Mouse (Mus musculus): Measurements from ENCODE around the gene Creb5. TPM values are rescaled to one million over a fixed set of nuclear protein-coding genes. Genes with fewer than 3 reads are reported as not detected.

Gene Creb5
- polyA plus RNA-seq, 1 experiment from 2014 or later: 2.8 TPM

GRCm38 (mm10) chr6:53572456-53572855 is 285.4 kb downstream of the Creb5 start:
- Histone ChIP-seq H3K9ac (replicated peaks; ENCODE audit: low read length) (no peak overlapping the region), H3K36me3 (ENCODE audit: control insufficient read depth, insufficient read depth, low read length) (no peaks in the 10 kb centered on the region), H3K4me1 (ENCODE audit: control insufficient read depth, insufficient read depth, low read length) (peaks cover 13% of the 10 kb centered on the region), H3K27me3 (ENCODE audit: control insufficient read depth, insufficient read depth, low read length) (no peaks in the 10 kb centered on the region; the same call in 1 of the 2 replicates), H3K27ac (replicated peaks; ENCODE audit: low read depth, low read length) (peak overlapping the region; percentile 52), H3K4me3 (replicated peaks; ENCODE audit: low read depth, low read length) (no peak overlapping the region), H3K9me3 (ENCODE audit: control insufficient read depth, low read length) (no peaks in the 10 kb centered on the region), H3K4me2 (ENCODE audit: low read length) (no peak overlapping the region)
- DNase-seq (no peak), ATAC-seq (ENCODE audit: low FRiP score, low TSS enrichment) (no peak)
- 69% methylated on average over 4 of the region's 4 CpGs for WGBS

GRCm38 (mm10) chr6:53572979-53573710 is 286.1 kb downstream of the Creb5 start:
- no peaks in the 10 kb centered on the region for H3K9me3 ChIP-seq (ENCODE audit: control insufficient read depth, low read length)
- 4% methylated on average over 15 of the region's 16 CpGs for WGBS
- peak; percentile 86 for DNase-seq
- peak; percentile 90 for ATAC-seq (ENCODE audit: low FRiP score, low TSS enrichment)
- peak overlapping the region; percentile 10; the same call in 1 of the 2 replicates for H3K9ac ChIP-seq (replicated peaks; ENCODE audit: low read length)
- peaks cover 13% of the 10 kb centered on the region for H3K4me1 ChIP-seq (ENCODE audit: control insufficient read depth, insufficient read depth, low read length)
- peak overlapping the region; percentile 52; the same call in 1 of the 2 replicates for H3K27ac ChIP-seq (replicated peaks; ENCODE audit: low read depth, low read length)
- peak overlapping the region; percentile 41 for H3K4me2 ChIP-seq (ENCODE audit: low read length)
- H3K4me3 ChIP-seq (replicated peaks; ENCODE audit: low read depth, low read length): peak overlapping the region; percentile 15
- H3K27me3 ChIP-seq (ENCODE audit: control insufficient read depth, insufficient read depth, low read length): no peaks in the 10 kb centered on the region; the same call in 1 of the 2 replicates
- no peaks in the 10 kb centered on the region for H3K36me3 ChIP-seq (ENCODE audit: control insufficient read depth, insufficient read depth, low read length)

GRCm38 (mm10) chr6:53573711-53574065 is 286.6 kb downstream of the Creb5 start:
- peak overlapping the region; percentile 41 for H3K4me2 ChIP-seq (ENCODE audit: low read length)
- DNase-seq (peak; percentile 54), ATAC-seq (ENCODE audit: low FRiP score, low TSS enrichment) (no peak)
- H3K36me3 ChIP-seq (ENCODE audit: control insufficient read depth, insufficient read depth, low read length): no peaks in the 10 kb centered on the region
- H3K4me1 ChIP-seq (ENCODE audit: control insufficient read depth, insufficient read depth, low read length): peaks cover 13% of the 10 kb centered on the region
- under 1% methylated on average over 6 of the region's 6 CpGs for WGBS
- peak overlapping the region; percentile 15 for H3K4me3 ChIP-seq (replicated peaks; ENCODE audit: low read depth, low read length)
- peak overlapping the region; percentile 10; the same call in 1 of the 2 replicates for H3K9ac ChIP-seq (replicated peaks; ENCODE audit: low read length)
- H3K9me3 ChIP-seq (ENCODE audit: control insufficient read depth, low read length): no peaks in the 10 kb centered on the region
- no peak overlapping the region for H3K27ac ChIP-seq (replicated peaks; ENCODE audit: low read depth, low read length)
- H3K27me3 ChIP-seq (ENCODE audit: control insufficient read depth, insufficient read depth, low read length): no peaks in the 10 kb centered on the region; the same call in 1 of the 2 replicates

- no peaks in the 10 kb centered on the region; the same call in 1 of the 2 replicates for H3K27me3 ChIP-seq (ENCODE audit: control insufficient read depth, insufficient read depth, low read length)
- no peak overlapping the region; the same call in 1 of the 2 replicates for H3K9ac ChIP-seq (replicated peaks; ENCODE audit: low read length)
- WGBS: 31% methylated on average over 12 of the region's 12 CpGs
- DNase-seq: no peak
- no peak overlapping the region for H3K27ac ChIP-seq (replicated peaks; ENCODE audit: low read depth, low read length)
- no peaks in the 10 kb centered on the region for H3K9me3 ChIP-seq (ENCODE audit: control insufficient read depth, low read length)
- no peak for ATAC-seq (ENCODE audit: low FRiP score, low TSS enrichment)
- peaks cover 13% of the 10 kb centered on the region for H3K4me1 ChIP-seq (ENCODE audit: control insufficient read depth, insufficient read depth, low read length)
- peak overlapping the region; percentile 41 for H3K4me2 ChIP-seq (ENCODE audit: low read length)
- H3K4me3 ChIP-seq (replicated peaks; ENCODE audit: low read depth, low read length): peak overlapping the region; percentile 15
- H3K36me3 ChIP-seq (ENCODE audit: control insufficient read depth, insufficient read depth, low read length): no peaks in the 10 kb centered on the region
Measured at GRCm38 (mm10) chr6:53574097-53574496, 287.0 kb downstream of the Creb5 start.

- ATAC-seq (ENCODE audit: low FRiP score, low TSS enrichment): no peak
- no peak overlapping the region for H3K4me3 ChIP-seq (replicated peaks; ENCODE audit: low read depth, low read length)
- 59% methylated on average over 4 of the region's 4 CpGs for WGBS
- H3K36me3 ChIP-seq (ENCODE audit: control insufficient read depth, insufficient read depth, low read length): no peaks in the 10 kb centered on the region
- no peaks in the 10 kb centered on the region; the same call in 1 of the 2 replicates for H3K27me3 ChIP-seq (ENCODE audit: control insufficient read depth, insufficient read depth, low read length)
- H3K27ac ChIP-seq (replicated peaks; ENCODE audit: low read depth, low read length): no peak overlapping the region
- no peaks in the 10 kb centered on the region for H3K9me3 ChIP-seq (ENCODE audit: control insufficient read depth, low read length)
- H3K9ac ChIP-seq (replicated peaks; ENCODE audit: low read length): no peak overlapping the region
- H3K4me2 ChIP-seq (ENCODE audit: low read length): peak overlapping the region; percentile 41
- no peak for DNase-seq
- H3K4me1 ChIP-seq (ENCODE audit: control insufficient read depth, insufficient read depth, low read length): peaks cover 13% of the 10 kb centered on the region
Measured at GRCm38 (mm10) chr6:53575191-53575590, 288.1 kb downstream of the Creb5 start.

- H3K27me3 ChIP-seq (ENCODE audit: control insufficient read depth, insufficient read depth, low read length): no peaks in the 10 kb centered on the region; the same call in 1 of the 2 replicates
- DNase-seq (no peak), ATAC-seq (ENCODE audit: low FRiP score, low TSS enrichment) (no peak)
- H3K9me3 ChIP-seq (ENCODE audit: control insufficient read depth, low read length): no peaks in the 10 kb centered on the region
- no peak overlapping the region for H3K9ac ChIP-seq (replicated peaks; ENCODE audit: low read length)
- H3K27ac ChIP-seq (replicated peaks; ENCODE audit: low read depth, low read length): no peak overlapping the region
- H3K36me3 ChIP-seq (ENCODE audit: control insufficient read depth, insufficient read depth, low read length): no peaks in the 10 kb centered on the region
- 97% methylated on average over 3 of the region's 3 CpGs for WGBS
- peaks cover 13% of the 10 kb centered on the region for H3K4me1 ChIP-seq (ENCODE audit: control insufficient read depth, insufficient read depth, low read length)
- H3K4me2 ChIP-seq (ENCODE audit: low read length): no peak overlapping the region
- no peak overlapping the region for H3K4me3 ChIP-seq (replicated peaks; ENCODE audit: low read depth, low read length)
Measured at GRCm38 (mm10) chr6:53575836-53576235, 288.8 kb downstream of the Creb5 start.

GRCm38 (mm10) chr6:53576841-53577240 is 289.8 kb downstream of the Creb5 start:
- WGBS: 87% methylated on average over 6 of the region's 6 CpGs
- H3K36me3 ChIP-seq (ENCODE audit: control insufficient read depth, insufficient read depth, low read length): no peaks in the 10 kb centered on the region
- no peak overlapping the region for H3K27ac ChIP-seq (replicated peaks; ENCODE audit: low read depth, low read length)
- H3K27me3 ChIP-seq (ENCODE audit: control insufficient read depth, insufficient read depth, low read length): no peaks in the 10 kb centered on the region; the same call in 1 of the 2 replicates
- H3K9me3 ChIP-seq (ENCODE audit: control insufficient read depth, low read length): no peaks in the 10 kb centered on the region
- no peak overlapping the region for H3K4me2 ChIP-seq (ENCODE audit: low read length)
- peaks cover 13% of the 10 kb centered on the region for H3K4me1 ChIP-seq (ENCODE audit: control insufficient read depth, insufficient read depth, low read length)
- no peak overlapping the region for H3K9ac ChIP-seq (replicated peaks; ENCODE audit: low read length)
- DNase-seq (no peak), ATAC-seq (ENCODE audit: low FRiP score, low TSS enrichment) (no peak)
- no peak overlapping the region for H3K4me3 ChIP-seq (replicated peaks; ENCODE audit: low read depth, low read length)

- Histone ChIP-seq H3K4me3 (replicated peaks; ENCODE audit: low read depth, low read length) (no peak overlapping the region), H3K27ac (replicated peaks; ENCODE audit: low read depth, low read length) (no peak overlapping the region), H3K27me3 (ENCODE audit: control insufficient read depth, insufficient read depth, low read length) (no peaks in the 10 kb centered on the region; the same call in 1 of the 2 replicates), H3K9ac (replicated peaks; ENCODE audit: low read length) (no peak overlapping the region), H3K4me2 (ENCODE audit: low read length) (no peak overlapping the region), H3K36me3 (ENCODE audit: control insufficient read depth, insufficient read depth, low read length) (no peaks in the 10 kb centered on the region), H3K4me1 (ENCODE audit: control insufficient read depth, insufficient read depth, low read length) (peaks cover 12% of the 10 kb centered on the region), H3K9me3 (ENCODE audit: control insufficient read depth, low read length) (no peaks in the 10 kb centered on the region)
- DNase-seq (no peak), ATAC-seq (ENCODE audit: low FRiP score, low TSS enrichment) (no peak)
- 85% methylated on average over 3 of the region's 3 CpGs for WGBS
Measured at GRCm38 (mm10) chr6:53577776-53578175, 290.7 kb downstream of the Creb5 start.

GRCm38 (mm10) chr6:53580346-53580745 is 293.3 kb downstream of the Creb5 start:
- no peaks in the 10 kb centered on the region; the same call in 1 of the 2 replicates for H3K27me3 ChIP-seq (ENCODE audit: control insufficient read depth, insufficient read depth, low read length)
- no peak for ATAC-seq (ENCODE audit: low FRiP score, low TSS enrichment)
- no peak for DNase-seq
- 88% methylated on average over 7 of the region's 7 CpGs for WGBS
- no peaks in the 10 kb centered on the region for H3K9me3 ChIP-seq (ENCODE audit: control insufficient read depth, low read length)
- H3K4me3 ChIP-seq (replicated peaks; ENCODE audit: low read depth, low read length): no peak overlapping the region
- no peaks in the 10 kb centered on the region; the same call in none of the 2 replicates for H3K4me1 ChIP-seq (ENCODE audit: control insufficient read depth, insufficient read depth, low read length)
- no peak overlapping the region for H3K4me2 ChIP-seq (ENCODE audit: low read length)
- no peak overlapping the region for H3K9ac ChIP-seq (replicated peaks; ENCODE audit: low read length)
- no peak overlapping the region for H3K27ac ChIP-seq (replicated peaks; ENCODE audit: low read depth, low read length)
- H3K36me3 ChIP-seq (ENCODE audit: control insufficient read depth, insufficient read depth, low read length): no peaks in the 10 kb centered on the region
